Mouse (Mus musculus) heart, adult 2 months (tissue): Measurements from ENCODE around the gene Gpr27. TPM values are rescaled to one million over a fixed set of nuclear protein-coding genes. Genes with fewer than 3 reads are reported as not detected.

Experiments
- DNase-seq, 2 experiments: peaks; one replicate each; pipeline ENCODE4 v3.0.0; 2021
- H3K27ac ChIP-seq: fragments of 200-600 bp; 2 replicates; pipeline ENCODE4 v1.8.1; 2022
- H3K27me3 ChIP-seq: fragments of 200-500 bp; 2 replicates; pipeline ENCODE4 v1.6.1; 2012; ENCODE audit warnings: mild to moderate bottlenecking, low read length, inconsistent platforms, mixed read lengths; ENCODE audit not compliant: control insufficient read depth, insufficient read depth
- H3K36me3 ChIP-seq: fragments of 200-500 bp; 2 replicates; pipeline ENCODE4 v1.6.1; 2012; ENCODE audit warnings: low read length, inconsistent platforms; ENCODE audit not compliant: control insufficient read depth, insufficient read depth
- H3K4me1 ChIP-seq: fragments of 200-500 bp; 2 replicates; pipeline ENCODE4 v1.6.1; 2011; ENCODE audit warnings: low read length; ENCODE audit not compliant: control insufficient read depth, insufficient read depth
- H3K4me3 ChIP-seq: fragments of 200-600 bp; 2 replicates; pipeline ENCODE4 v1.8.1; 2022
- H3K79me2 ChIP-seq: fragments of 200-500 bp; replicated peaks from 2 replicates; pipeline ENCODE4 v1.6.1; 2012; ENCODE audit warnings: mild to moderate bottlenecking, inconsistent platforms, low read length, moderate library complexity, mixed read lengths; ENCODE audit not compliant: control insufficient read depth, insufficient read depth
- H3K9ac ChIP-seq: fragments of 200-500 bp; 2 replicates; pipeline ENCODE4 v1.6.1; 2012; ENCODE audit warnings: low read depth, mild to moderate bottlenecking, control low read depth, inconsistent platforms, low read length, mixed read lengths
- CTCF ChIP-seq: fragments of 200-600 bp; IDR thresholded peaks from 2 replicates; pipeline ENCODE4 v1.8.1; 2022; ENCODE audit warnings: antibody characterized with exemption, mild to moderate bottlenecking, moderate library complexity
- EP300 ChIP-seq: fragments of 200-500 bp; IDR thresholded peaks from 2 replicates; pipeline ENCODE4 v1.6.1; 2011; ENCODE audit warnings: low read depth, low read length, control low read depth; ENCODE audit not compliant: insufficient read depth
- POLR2A ChIP-seq: fragments of 200-500 bp; IDR thresholded peaks from 2 replicates; pipeline ENCODE4 v1.6.1; 2011; ENCODE audit warnings: mild to moderate bottlenecking, low read depth, low read length, control low read depth; ENCODE audit not compliant: insufficient read depth
- WGBS: fragments of 180-500 bp; shearing (Covaris S2); methylation state at CpG from one replicate; pipeline ENCODE4 v1.1.7; 2018; 5-methylcytosine and 5-hydroxymethylcytosine counted together
- intact Hi-C: fragments of 180-260 bp; cut with DNase I; formaldehyde crosslinking; loops from one replicate; pipeline ENCODE4 v1.15.1; 2025
- polyA plus RNA-seq: library from polyadenylated mRNA; depleted of rRNA; stranded (reverse); fragments of >200 nt; gene quantifications from 2 replicates; pipeline ENCODE4 v1.2.3, GENCODE M21; 2012
- total RNA-seq, 2 experiments: library from RNA; stranded (reverse); gene quantifications; 2 replicates each; pipeline ENCODE4 v1.2.3; 2021

The Gpr27 gene
- total and polyA plus RNA-seq, 3 experiments, result 5.7 to 6.8 (median 6.3) TPM

GRCm38 (mm10) chr6:99713256-99713655 is 20.8 kb downstream of the Gpr27 start:
- TF ChIP-seq EP300, result no peak
- TF ChIP-seq POLR2A, result no peak
- no peak for TF ChIP-seq CTCF
- intact Hi-C loops, result no loop called here
- no peak overlapping the region for H3K4me3 ChIP-seq
- no peaks in the 10 kb centered on the region for H3K4me1 ChIP-seq
- H3K36me3 ChIP-seq, result no peaks in the 10 kb centered on the region
- WGBS, result 81% methylated on average over 5 of the region's 5 CpGs
- H3K27me3 ChIP-seq, result no peaks in the 10 kb centered on the region
- H3K79me2 ChIP-seq, result no peaks in the 10 kb centered on the region
- H3K9ac ChIP-seq, result no peak overlapping the region
- H3K27ac ChIP-seq, result no peak overlapping the region
- DNase-seq, result no peak

GRCm38 (mm10) chr6:99715191-99715590 is 22.7 kb downstream of the Gpr27 start:
- no peaks in the 10 kb centered on the region for H3K4me1 ChIP-seq
- H3K27me3 ChIP-seq, result no peaks in the 10 kb centered on the region
- TF ChIP-seq EP300 (no peak), CTCF (no peak), POLR2A (no peak)
- intact Hi-C loops, result no loop called here
- DNase-seq, result no peak
- WGBS, result 61% methylated on average over 6 of the region's 6 CpGs
- no peak overlapping the region for H3K4me3 ChIP-seq
- H3K79me2 ChIP-seq, result no peaks in the 10 kb centered on the region
- no peak overlapping the region for H3K9ac ChIP-seq
- H3K27ac ChIP-seq, result no peak overlapping the region
- H3K36me3 ChIP-seq, result no peaks in the 10 kb centered on the region

GRCm38 (mm10) chr6:99715913-99716312 is 23.4 kb downstream of the Gpr27 start:
- 52% methylated on average over 6 of the region's 6 CpGs for WGBS
- Histone ChIP-seq H3K4me1 (no peaks in the 10 kb centered on the region), H3K36me3 (no peaks in the 10 kb centered on the region), H3K27ac (no peak overlapping the region), H3K4me3 (no peak overlapping the region), H3K9ac (no peak overlapping the region), H3K79me2 (no peaks in the 10 kb centered on the region), H3K27me3 (no peaks in the 10 kb centered on the region)
- no peak for TF ChIP-seq CTCF
- no peak for TF ChIP-seq EP300
- TF ChIP-seq POLR2A, result no peak
- intact Hi-C loops, result no loop called here
- no peak for DNase-seq

- no peak for TF ChIP-seq EP300
- TF ChIP-seq POLR2A, result no peak
- no peak for TF ChIP-seq CTCF
- Histone ChIP-seq H3K36me3 (no peaks in the 10 kb centered on the region), H3K27ac (no peak overlapping the region), H3K4me3 (no peak overlapping the region), H3K4me1 (no peaks in the 10 kb centered on the region), H3K79me2 (no peaks in the 10 kb centered on the region), H3K27me3 (peaks cover 2% of the 10 kb centered on the region), H3K9ac (no peak overlapping the region)
- intact Hi-C loops, result no loop called here
- WGBS, result 68% methylated on average over 9 of the region's 9 CpGs
- no peak for DNase-seq
Observed at GRCm38 (mm10) chr6:99721032-99721431, 28.6 kb downstream of the Gpr27 start.

- Histone ChIP-seq H3K4me1 (no peaks in the 10 kb centered on the region), H3K27ac (no peak overlapping the region), H3K9ac (no peak overlapping the region), H3K4me3 (no peak overlapping the region), H3K36me3 (no peaks in the 10 kb centered on the region), H3K79me2 (no peaks in the 10 kb centered on the region), H3K27me3 (peaks cover 9% of the 10 kb centered on the region)
- 68% methylated on average over 9 of the region's 9 CpGs for WGBS
- no peak for TF ChIP-seq CTCF
- no peak for TF ChIP-seq POLR2A
- no peak for TF ChIP-seq EP300
- intact Hi-C loops, result no loop called here
- no peak for DNase-seq
Observed at GRCm38 (mm10) chr6:99722390-99722789, 29.9 kb downstream of the Gpr27 start.

GRCm38 (mm10) chr6:99725971-99726561 is 33.6 kb downstream of the Gpr27 start, which contains the start of gene Prok2:
TSS of gene Prok2 (minus strand) at chr6:99726392.
- intact Hi-C loops, result no loop called here
- WGBS, result under 1% methylated on average over 56 of the region's 61 CpGs
- peak in 1 of 2 experiments; percentile 6 for DNase-seq
- Histone ChIP-seq H3K27ac (no peak within 1 kb of the TSS), H3K4me3 (peak within 1 kb of the TSS; percentile 4; the same call in 1 of the 2 replicates), H3K4me1 (no peaks in the 10 kb centered on the region), H3K36me3 (no peaks in the 10 kb centered on the region), H3K79me2 (no peaks in the 10 kb centered on the region), H3K27me3 (peaks cover 14% of the 10 kb centered on the region), H3K9ac (no peak within 1 kb of the TSS)
- TF ChIP-seq CTCF (no peak), EP300 (no peak), POLR2A (no peak)
